Mouse (Mus musculus): ENCODE measurements around the gene Zfyve26. TPM values are rescaled to one million over a fixed set of nuclear protein-coding genes. Genes with fewer than 3 reads are reported as not detected.
"Not testable (repeated sequence)": the region's sequence is repeated elsewhere in the genome, so short reads cannot be mapped to it uniquely, and the experiment has no call there.

Gene Zfyve26
- 15.0 and 15.8 TPM in 2 replicates for polyA plus RNA-seq (2016; fragmentation: Nextera tagmentation; extraction: Ambion mirVana)

- peak; percentile 96 for ATAC-seq (ENCODE audit: low FRiP score)
- Histone ChIP-seq H3K27ac (peak within 1 kb of the TSS; percentile 53), H3K36me3 (peaks cover 5% of the 10 kb centered on the region; the same call in 1 of the 2 replicates), H3K4me3 (peak within 1 kb of the TSS; percentile 60), H3K4me2 (replicated peaks) (peak within 1 kb of the TSS; percentile 76), H3K9ac (peak within 1 kb of the TSS; percentile 65), H3K27me3 (no peaks in the 10 kb centered on the region), H3K9me3 (replicated peaks) (no peaks in the 10 kb centered on the region), H3K4me1 (peaks cover 14% of the 10 kb centered on the region)
- under 1% methylated on average over 29 of the region's 29 CpGs for WGBS
Measured at GRCm38 (mm10) chr12:79296126-79296816, at the start of gene Zfyve26. Gene Zfyve26, minus strand, starts transcription at chr12:79296304.

- H3K9me3 ChIP-seq (replicated peaks): no peaks in the 10 kb centered on the region
- H3K4me2 ChIP-seq (replicated peaks): no peak overlapping the region
- no peaks in the 10 kb centered on the region for H3K4me1 ChIP-seq
- 63% methylated on average over 6 of the region's 6 CpGs for WGBS
- H3K9ac ChIP-seq: no peak overlapping the region
- H3K27ac ChIP-seq: no peak overlapping the region
- no peak overlapping the region for H3K4me3 ChIP-seq
- no peak for ATAC-seq (ENCODE audit: low FRiP score)
- no peaks in the 10 kb centered on the region for H3K27me3 ChIP-seq
- no peaks in the 10 kb centered on the region for H3K36me3 ChIP-seq
Measured at GRCm38 (mm10) chr12:79341291-79341845, 45.3 kb upstream of the Zfyve26 start.

GRCm38 (mm10) chr12:79340513-79340912, 44.4 kb upstream of the Zfyve26 start:
- Histone ChIP-seq H3K4me3 (no peak overlapping the region), H3K9ac (no peak overlapping the region), H3K27ac (no peak overlapping the region), H3K4me2 (replicated peaks) (no peak overlapping the region), H3K9me3 (replicated peaks) (no peaks in the 10 kb centered on the region), H3K4me1 (no peaks in the 10 kb centered on the region), H3K27me3 (no peaks in the 10 kb centered on the region), H3K36me3 (no peaks in the 10 kb centered on the region)
- ATAC-seq (ENCODE audit: low FRiP score): no peak
- 83% methylated on average over 6 of the region's 6 CpGs for WGBS

- WGBS: 88% methylated on average over 8 of the region's 8 CpGs
- no peaks in the 10 kb centered on the region for H3K4me1 ChIP-seq
- H3K9me3 ChIP-seq (replicated peaks): 0 out of 2 replicates have a peak, but pooled peaks cover 9% of the 10 kb centered on the region
- no peak overlapping the region for H3K27ac ChIP-seq
- H3K4me3 ChIP-seq: no peak overlapping the region
- H3K4me2 ChIP-seq (replicated peaks): no peak overlapping the region
- no peaks in the 10 kb centered on the region for H3K27me3 ChIP-seq
- H3K9ac ChIP-seq: no peak overlapping the region
- H3K36me3 ChIP-seq: no peaks in the 10 kb centered on the region; the same call in 1 of the 2 replicates
- no peak for ATAC-seq (ENCODE audit: low FRiP score)
Measured at GRCm38 (mm10) chr12:79338791-79339190, 42.7 kb upstream of the Zfyve26 start.

GRCm38 (mm10) chr12:79331722-79332121, 35.6 kb upstream of the Zfyve26 start:
- H3K27me3 ChIP-seq: no peaks in the 10 kb centered on the region
- H3K4me1 ChIP-seq: no peaks in the 10 kb centered on the region
- H3K4me2 ChIP-seq (replicated peaks): no peak overlapping the region
- 83% methylated on average over 4 of the region's 4 CpGs for WGBS
- no peak overlapping the region for H3K27ac ChIP-seq
- 0 out of 2 replicates have a peak, but pooled peaks cover 10% of the 10 kb centered on the region for H3K9me3 ChIP-seq (replicated peaks)
- H3K9ac ChIP-seq: no peak overlapping the region
- H3K4me3 ChIP-seq: no peak overlapping the region
- H3K36me3 ChIP-seq: no peaks in the 10 kb centered on the region; the same call in 1 of the 2 replicates
- no peak for ATAC-seq (ENCODE audit: low FRiP score)

- 0 out of 2 replicates have a peak, but pooled peaks cover 10% of the 10 kb centered on the region for H3K9me3 ChIP-seq (replicated peaks)
- H3K9ac ChIP-seq: no peak overlapping the region
- H3K36me3 ChIP-seq: no peaks in the 10 kb centered on the region; the same call in 1 of the 2 replicates
- no peak for ATAC-seq (ENCODE audit: low FRiP score)
- H3K4me3 ChIP-seq: no peak overlapping the region
- no peak overlapping the region for H3K27ac ChIP-seq
- no peaks in the 10 kb centered on the region for H3K4me1 ChIP-seq
- no peaks in the 10 kb centered on the region for H3K27me3 ChIP-seq
- no peak overlapping the region for H3K4me2 ChIP-seq (replicated peaks)
- 74% methylated on average over 2 of the region's 2 CpGs for WGBS
Measured at GRCm38 (mm10) chr12:79330571-79330970, 34.5 kb upstream of the Zfyve26 start.

GRCm38 (mm10) chr12:79327868-79328267, 31.8 kb upstream of the Zfyve26 start:
- WGBS: 63% methylated on average over 2 of the region's 2 CpGs
- no peak overlapping the region for H3K4me2 ChIP-seq (replicated peaks)
- no peak for ATAC-seq (ENCODE audit: low FRiP score)

GRCm38 (mm10) chr12:79326745-79327144, 30.6 kb upstream of the Zfyve26 start:
- Histone ChIP-seq H3K4me1 (no peaks in the 10 kb centered on the region), H3K4me2 (replicated peaks) (no peak overlapping the region), H3K4me3 (no peak overlapping the region), H3K27ac (no peak overlapping the region), H3K9me3 (replicated peaks) (no peaks in the 10 kb centered on the region), H3K27me3 (no peaks in the 10 kb centered on the region), H3K36me3 (no peaks in the 10 kb centered on the region), H3K9ac (no peak overlapping the region)
- ATAC-seq (ENCODE audit: low FRiP score): no peak
- WGBS: 72% methylated on average over 2 of the region's 2 CpGs

More at GRCm38 (mm10) chr12:79327868-79328267, 31.8 kb upstream of the Zfyve26 start:
- Histone ChIP-seq H3K36me3 (no peaks in the 10 kb centered on the region), H3K4me1 (no peaks in the 10 kb centered on the region), H3K27me3 (no peaks in the 10 kb centered on the region), H3K27ac (no peak overlapping the region), H3K9ac (no peak overlapping the region), H3K4me3 (no peak overlapping the region), H3K9me3 (replicated peaks) (no peaks in the 10 kb centered on the region)

GRCm38 (mm10) chr12:79326236-79326635, 30.1 kb upstream of the Zfyve26 start:
- no peak for ATAC-seq (ENCODE audit: low FRiP score)
- Histone ChIP-seq H3K27me3 (no peaks in the 10 kb centered on the region), H3K27ac (no peak overlapping the region), H3K4me3 (no peak overlapping the region), H3K36me3 (no peaks in the 10 kb centered on the region), H3K4me2 (replicated peaks) (no peak overlapping the region), H3K9ac (no peak overlapping the region), H3K9me3 (replicated peaks) (no peaks in the 10 kb centered on the region), H3K4me1 (no peaks in the 10 kb centered on the region)
- 82% methylated on average over 2 of the region's 2 CpGs for WGBS

- H3K4me2 ChIP-seq (replicated peaks); H3K9ac ChIP-seq; H3K27me3 ChIP-seq; H3K27ac ChIP-seq; H3K36me3 ChIP-seq; H3K4me1 ChIP-seq; ATAC-seq (ENCODE audit: low FRiP score); H3K9me3 ChIP-seq (replicated peaks); H3K4me3 ChIP-seq: not testable (repeated sequence)
- 79% methylated on average over 2 of the region's 2 CpGs for WGBS
Measured at GRCm38 (mm10) chr12:79322539-79322938, 26.4 kb upstream of the Zfyve26 start.

- 86% methylated on average over 5 of the region's 5 CpGs for WGBS
Measured at GRCm38 (mm10) chr12:79320895-79321294, 24.8 kb upstream of the Zfyve26 start.

GRCm38 (mm10) chr12:79317339-79317738, 21.2 kb upstream of the Zfyve26 start:
- 91% methylated on average over 5 of the region's 5 CpGs for WGBS

More at GRCm38 (mm10) chr12:79320895-79321294, 24.8 kb upstream of the Zfyve26 start:
- Histone ChIP-seq H3K9me3 (replicated peaks) (no peaks in the 10 kb centered on the region), H3K36me3 (no peaks in the 10 kb centered on the region), H3K4me2 (replicated peaks) (no peak overlapping the region), H3K27me3 (no peaks in the 10 kb centered on the region), H3K27ac (no peak overlapping the region), H3K4me3 (no peak overlapping the region), H3K4me1 (no peaks in the 10 kb centered on the region), H3K9ac (no peak overlapping the region)
- no peak for ATAC-seq (ENCODE audit: low FRiP score)

More at GRCm38 (mm10) chr12:79317339-79317738, 21.2 kb upstream of the Zfyve26 start:
- Histone ChIP-seq H3K27me3 (no peaks in the 10 kb centered on the region), H3K4me1 (no peaks in the 10 kb centered on the region), H3K4me2 (replicated peaks) (no peak overlapping the region), H3K9me3 (replicated peaks) (no peaks in the 10 kb centered on the region), H3K4me3 (no peak overlapping the region), H3K36me3 (no peaks in the 10 kb centered on the region), H3K27ac (no peak overlapping the region), H3K9ac (no peak overlapping the region)
- no peak for ATAC-seq (ENCODE audit: low FRiP score)

Measured in hindbrain, embryonic 12.5 days (tissue).